Comparison of ENCODE assay signal across 12 mouse cellular contexts in the genomic region with DNA sequence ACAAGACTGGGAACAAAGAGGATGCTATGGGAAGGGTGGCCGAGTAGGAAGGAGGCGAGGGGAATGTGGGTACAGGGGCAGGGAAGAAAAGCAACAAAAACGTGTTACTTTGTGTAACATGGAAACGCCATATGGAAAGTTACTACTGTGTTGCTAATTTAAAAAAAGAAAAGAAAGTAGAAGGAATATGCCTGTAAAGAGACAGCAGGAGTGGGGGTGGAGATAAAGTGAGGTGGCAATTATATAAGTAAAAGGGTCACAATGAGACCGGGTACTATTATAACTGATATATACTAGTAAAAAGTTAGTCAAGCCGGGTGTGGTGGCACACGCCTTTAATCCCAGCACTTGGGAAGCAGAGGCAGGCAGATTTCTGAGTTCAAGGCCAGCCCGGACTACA.
"Had no signal": no experiment of that assay in that cellular context is flagged by ENCODE, and none has a peak within 500 bp of the region (broad histone marks: within the 10 kb centered on the region; RNA-seq: fewer than 3 reads in every experiment).

No protein-coding gene starts in this region.

- DNase-seq: retina, postnatal 1 day; right cerebral cortex, adult 18-20 months; right cerebral cortex, postnatal 14 days; right cerebral cortex, postnatal 25 days; right cerebral cortex, postnatal 4 days; spleen, adult 18-20 months; thymus, adult 18-20 months; thymus, adult 2 months; thymus, postnatal 14 days; thymus, postnatal 25 days; thymus, postnatal 36 days; thymus, postnatal 4 days had no signal
